Mouse (Mus musculus) brain, embryonic 14.5 days (tissue): Measurements from ENCODE around the gene Olfr1419.

ENCODE experiments used
- CTCF ChIP-seq: fragments of 200-500 bp; IDR thresholded peaks from 2 replicates; pipeline ENCODE4 v1.5.1; 2012; ENCODE audit warnings: inconsistent platforms, mild to moderate bottlenecking, moderate library complexity, borderline replicate concordance; ENCODE audit not compliant: insufficient read depth, insufficient read length; ENCODE audit errors: extremely low read depth
- POLR2A ChIP-seq: fragments of 200-500 bp; IDR thresholded peaks from 2 replicates; pipeline ENCODE4 v1.6.1; 2012; ENCODE audit warnings: mild to moderate bottlenecking, inconsistent platforms, borderline replicate concordance; ENCODE audit not compliant: poor library complexity, insufficient read depth, insufficient read length, severe bottlenecking; ENCODE audit errors: extremely low read depth

DNA sequence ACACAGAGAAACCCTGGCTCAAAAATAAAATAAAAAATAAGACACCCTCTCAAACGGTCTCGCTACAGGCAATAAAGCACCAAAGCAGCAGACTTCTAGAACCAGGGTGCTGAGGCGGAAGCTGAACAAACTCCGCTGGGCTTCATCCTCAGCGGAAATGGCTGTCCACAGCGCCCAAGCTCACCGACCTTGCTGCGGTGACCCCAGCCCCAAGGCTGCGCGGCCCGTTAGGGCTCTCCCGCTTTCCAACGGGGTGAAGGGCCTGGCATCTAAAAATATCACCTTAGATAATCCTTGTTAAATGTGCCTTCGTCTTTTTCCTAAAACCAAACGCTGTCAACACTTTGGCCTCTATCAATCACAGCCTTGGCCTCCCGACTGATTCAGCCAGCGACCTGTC is 36.7 kb upstream of the Olfr1419 start:
- TF ChIP-seq POLR2A (no peak), CTCF (no peak)
